Mouse (Mus musculus) forebrain, embryonic 13.5 days (tissue): ENCODE data around the gene Gpr55. TPM values are rescaled to one million over a fixed set of nuclear protein-coding genes. Genes with fewer than 3 reads are reported as not detected.

Source experiments
- ATAC-seq: fragments of 200-750 bp; cut with Nextera tagmentation; 2 replicates; pipeline ENCODE4 v1.8.0; 2017
- H3K27ac ChIP-seq: fragments of 300-500 bp; sonication (generic); 2 replicates; pipeline ENCODE4 v1.5.1; 2015; ENCODE audit warnings: inconsistent platforms, mild to moderate bottlenecking, moderate library complexity
- H3K27me3 ChIP-seq: fragments of 300-500 bp; sonication (generic); 2 replicates; pipeline ENCODE4 v1.6.1; 2015; ENCODE audit warnings: mild to moderate bottlenecking, inconsistent platforms
- H3K36me3 ChIP-seq: fragments of 300-500 bp; sonication (generic); 2 replicates; pipeline ENCODE4 v1.6.1; 2015; ENCODE audit warnings: mild to moderate bottlenecking, inconsistent platforms; ENCODE audit not compliant: poor library complexity, severe bottlenecking
- H3K4me1 ChIP-seq: fragments of 300-500 bp; sonication (generic); 2 replicates; pipeline ENCODE4 v1.6.1; 2015; ENCODE audit warnings: inconsistent platforms
- H3K4me2 ChIP-seq: fragments of 300-500 bp; sonication (generic); 2 replicates; pipeline ENCODE4 v1.6.1; 2015; ENCODE audit warnings: inconsistent platforms, mild to moderate bottlenecking, moderate library complexity
- H3K4me3 ChIP-seq: fragments of 300-500 bp; sonication (generic); 2 replicates; pipeline ENCODE4 v1.5.1; 2015; ENCODE audit warnings: mild to moderate bottlenecking, inconsistent platforms
- H3K9ac ChIP-seq: fragments of 300-500 bp; sonication (generic); 2 replicates; pipeline ENCODE4 v1.6.1; 2015; ENCODE audit warnings: mild to moderate bottlenecking, inconsistent platforms
- H3K9me3 ChIP-seq: fragments of 300-500 bp; sonication (generic); replicated peaks from 2 replicates; pipeline ENCODE4 v1.6.1; 2016; ENCODE audit warnings: inconsistent platforms
- WGBS: fragments of 180-500 bp; shearing (Covaris S2); methylation state at CpG from one replicate; pipeline ENCODE4 v1.1.7; 2015; 5-methylcytosine and 5-hydroxymethylcytosine counted together
- polyA plus RNA-seq: library from polyadenylated mRNA; unstranded; fragments of >200 nt; fragmentation: Nextera tagmentation; extraction: Ambion mirVana; gene quantifications from 2 replicates; pipeline ENCODE4 v1.2.1, GENCODE M21; 2015

Gpr55 gene
- polyA plus RNA-seq, 1 experiment from 2014 or later: not detected

GRCm38 (mm10) chr1:85957290-85957689, 3.5 kb downstream of the Gpr55 start:
- no peak overlapping the region for H3K27ac ChIP-seq
- no peaks in the 10 kb centered on the region for H3K36me3 ChIP-seq
- WGBS: 90% methylated on average over 5 of the region's 5 CpGs
- H3K4me1 ChIP-seq: no peaks in the 10 kb centered on the region
- H3K4me2 ChIP-seq: no peak overlapping the region
- H3K9me3 ChIP-seq: no peaks in the 10 kb centered on the region
- no peaks in the 10 kb centered on the region for H3K27me3 ChIP-seq
- H3K4me3 ChIP-seq: no peak overlapping the region
- no peak for ATAC-seq
- H3K9ac ChIP-seq: no peak overlapping the region

- Histone ChIP-seq H3K27me3 (no peaks in the 10 kb centered on the region), H3K4me3 (no peak overlapping the region), H3K27ac (no peak overlapping the region), H3K36me3 (no peaks in the 10 kb centered on the region), H3K9me3 (no peaks in the 10 kb centered on the region), H3K9ac (no peak overlapping the region), H3K4me2 (no peak overlapping the region), H3K4me1 (no peaks in the 10 kb centered on the region)
- no peak for ATAC-seq
- 83% methylated on average over 3 of the region's 3 CpGs for WGBS
Measured at GRCm38 (mm10) chr1:85955150-85955549, 5.7 kb downstream of the Gpr55 start.

DNA sequence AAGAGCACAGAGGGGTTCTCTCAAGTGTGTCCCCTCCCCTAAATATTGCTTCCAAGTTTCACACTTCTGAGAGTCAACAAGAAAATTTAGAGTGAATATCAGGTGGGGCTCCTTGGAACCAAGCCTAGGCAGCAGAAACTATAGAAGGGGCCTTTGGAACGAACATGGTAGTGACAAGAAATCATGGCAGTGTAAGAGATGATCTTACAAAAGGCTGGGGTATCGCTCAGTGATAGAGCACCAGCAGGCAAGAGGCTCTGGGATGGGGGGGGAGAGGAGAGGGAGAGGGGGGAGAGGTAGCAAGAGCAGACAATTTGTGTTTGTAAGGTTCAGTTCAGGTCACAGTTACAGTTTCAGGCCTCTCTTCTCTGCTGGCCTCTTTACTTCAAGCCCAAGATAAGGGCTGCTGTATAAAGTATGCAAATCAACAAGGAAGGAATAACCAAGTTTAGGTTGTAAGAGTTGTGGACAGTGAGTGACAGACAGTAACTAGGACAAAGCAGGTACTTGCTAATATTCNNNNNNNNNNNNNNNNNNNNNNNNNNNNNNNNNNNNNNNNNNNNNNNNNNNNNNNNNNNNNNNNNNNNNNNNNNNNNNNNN, 11.6 kb downstream of the Gpr55 start:
- no peak overlapping the region for H3K27ac ChIP-seq
- H3K4me1 ChIP-seq: no peaks in the 10 kb centered on the region
- H3K36me3 ChIP-seq: no peaks in the 10 kb centered on the region
- H3K4me2 ChIP-seq: no peak overlapping the region
- H3K27me3 ChIP-seq: no peaks in the 10 kb centered on the region
- H3K9me3 ChIP-seq: 0 out of 2 replicates have a peak, but pooled peaks cover 3% of the 10 kb centered on the region
- no peak overlapping the region for H3K4me3 ChIP-seq
- no peak for ATAC-seq
- H3K9ac ChIP-seq: no peak overlapping the region
- WGBS: 78% methylated on average over 2 of the region's 2 CpGs

GRCm38 (mm10) chr1:85942318-85942717, 18.5 kb downstream of the Gpr55 start:
- Histone ChIP-seq H3K36me3 (no peaks in the 10 kb centered on the region), H3K4me1 (0 out of 2 replicates have a peak, but pooled peaks cover 2% of the 10 kb centered on the region), H3K9me3 (0 out of 2 replicates have a peak, but pooled peaks cover 3% of the 10 kb centered on the region), H3K27me3 (no peaks in the 10 kb centered on the region), H3K27ac (no peak overlapping the region), H3K9ac (no peak overlapping the region), H3K4me2 (no peak overlapping the region), H3K4me3 (no peak overlapping the region)
- 85% methylated on average over 8 of the region's 8 CpGs for WGBS
- ATAC-seq: no peak

DNA sequence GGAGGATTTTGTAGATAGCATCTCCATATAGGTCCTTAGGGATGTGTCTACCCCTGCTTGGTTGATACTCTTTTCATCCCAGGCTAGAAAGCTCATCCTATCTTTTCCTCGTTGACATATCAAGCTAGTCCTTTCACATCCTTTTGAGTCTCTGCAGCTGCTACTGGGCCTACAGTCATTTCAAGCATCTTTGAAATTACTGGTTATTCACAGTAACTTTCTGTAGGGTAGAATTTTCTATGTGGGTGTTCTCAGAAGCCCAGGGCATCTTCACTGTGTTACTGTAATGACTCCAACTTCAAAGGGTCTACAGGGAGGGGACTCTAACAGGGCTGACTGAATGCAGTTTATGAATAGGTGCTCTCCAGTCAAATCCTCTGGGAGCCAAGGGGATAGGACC, 23.5 kb downstream of the Gpr55 start:
- H3K9ac ChIP-seq: no peak overlapping the region
- no peak overlapping the region for H3K4me3 ChIP-seq
- H3K27me3 ChIP-seq: no peaks in the 10 kb centered on the region
- whole genome bisulfite sequencing: 84% methylated on average over 1 of the region's 1 CpGs
- no peak overlapping the region for H3K27ac ChIP-seq
- H3K36me3 ChIP-seq: no peaks in the 10 kb centered on the region
- H3K9me3 ChIP-seq: no peaks in the 10 kb centered on the region
- H3K4me1 ChIP-seq: peaks cover 30% of the 10 kb centered on the region
- ATAC-seq: no peak
- H3K4me2 ChIP-seq: no peak overlapping the region

- WGBS: 70% methylated on average over 6 of the region's 6 CpGs
- Histone ChIP-seq H3K4me1 (peaks cover 31% of the 10 kb centered on the region), H3K4me3 (no peak overlapping the region), H3K27ac (no peak overlapping the region), H3K36me3 (no peaks in the 10 kb centered on the region), H3K9me3 (no peaks in the 10 kb centered on the region), H3K4me2 (no peak overlapping the region), H3K9ac (no peak overlapping the region), H3K27me3 (no peaks in the 10 kb centered on the region)
- no peak for ATAC-seq
Measured at GRCm38 (mm10) chr1:85936265-85936664, 24.5 kb downstream of the Gpr55 start.

- no peak for ATAC-seq
- 52% methylated on average over 8 of the region's 8 CpGs for WGBS
- H3K4me1 ChIP-seq: peaks cover 31% of the 10 kb centered on the region
Measured at GRCm38 (mm10) chr1:85935148-85935852, 25.5 kb downstream of the Gpr55 start.

GRCm38 (mm10) chr1:85934560-85934959, 26.2 kb downstream of the Gpr55 start:
- H3K4me2 ChIP-seq: no peak overlapping the region
- WGBS: 12% methylated on average over 7 of the region's 7 CpGs
- no peaks in the 10 kb centered on the region for H3K36me3 ChIP-seq
- H3K4me1 ChIP-seq: peaks cover 29% of the 10 kb centered on the region
- 0 out of 2 replicates have a peak overlapping the region, but pooled peaks have one; percentile 66 for H3K27ac ChIP-seq
- H3K27me3 ChIP-seq: no peaks in the 10 kb centered on the region
- no peak overlapping the region for H3K9ac ChIP-seq
- H3K4me3 ChIP-seq: no peak overlapping the region
- H3K9me3 ChIP-seq: no peaks in the 10 kb centered on the region
- ATAC-seq: no peak

More at GRCm38 (mm10) chr1:85935148-85935852, 25.5 kb downstream of the Gpr55 start:
- no peaks in the 10 kb centered on the region for H3K27me3 ChIP-seq
- no peak overlapping the region for H3K4me2 ChIP-seq
- H3K4me3 ChIP-seq: no peak overlapping the region
- H3K27ac ChIP-seq: no peak overlapping the region
- H3K9me3 ChIP-seq: no peaks in the 10 kb centered on the region
- H3K9ac ChIP-seq: no peak overlapping the region
- no peaks in the 10 kb centered on the region for H3K36me3 ChIP-seq

DNA sequence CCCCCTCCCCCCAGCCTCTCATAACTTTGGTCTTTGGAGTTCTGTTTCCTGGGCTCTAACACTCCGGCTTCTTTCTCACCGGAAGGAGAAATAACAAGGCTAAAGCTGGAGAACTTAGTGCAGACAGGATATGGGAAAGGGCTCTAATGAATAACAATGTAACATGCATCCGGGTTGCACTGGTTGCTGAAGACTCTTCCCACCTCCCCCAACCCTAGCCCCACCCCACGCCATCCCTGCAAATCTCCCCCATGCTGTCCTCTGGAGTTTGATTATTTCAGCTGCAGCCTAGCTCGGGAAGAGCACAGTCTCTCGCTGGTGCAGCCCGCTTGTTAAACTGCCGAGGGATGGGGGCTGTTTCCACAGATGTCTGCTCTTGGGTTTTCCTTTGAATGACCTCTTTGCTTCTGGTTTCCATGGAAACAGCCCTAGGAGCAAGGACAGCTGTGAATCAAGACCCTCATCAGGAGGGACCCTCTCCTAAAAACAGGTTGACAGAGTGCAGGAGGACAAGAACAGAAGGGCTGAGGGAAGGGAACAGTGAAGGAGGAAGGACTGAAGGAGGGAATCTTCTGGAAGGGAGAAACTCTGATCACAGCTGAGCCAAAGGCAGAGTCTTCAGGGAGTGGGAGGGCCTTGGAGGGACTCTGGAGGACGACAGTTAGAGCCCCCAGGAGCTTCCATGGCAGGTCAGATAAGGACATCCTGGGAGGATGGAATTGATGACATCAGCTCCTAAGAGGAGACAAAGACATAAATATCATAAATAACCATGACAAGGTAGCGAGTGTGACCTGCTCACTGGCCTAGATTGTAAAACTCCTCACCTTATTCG, 27.0 kb downstream of the Gpr55 start:
- Histone ChIP-seq H3K27me3 (no peaks in the 10 kb centered on the region), H3K36me3 (no peaks in the 10 kb centered on the region), H3K4me3 (0 out of 2 replicates have a peak overlapping the region, but pooled peaks have one; percentile 3), H3K4me1 (peaks cover 36% of the 10 kb centered on the region), H3K9me3 (no peaks in the 10 kb centered on the region), H3K9ac (0 out of 2 replicates have a peak overlapping the region, but pooled peaks have one; percentile 8), H3K27ac (peak overlapping the region; percentile 66), H3K4me2 (peak overlapping the region; percentile 24)
- peak; percentile 59 for ATAC-seq
- 19% methylated on average over 11 of the region's 11 CpGs for WGBS

- ATAC-seq: no peak; the same call in 1 of the 2 replicates
- no peak overlapping the region for H3K4me3 ChIP-seq
- H3K9me3 ChIP-seq: no peaks in the 10 kb centered on the region
- no peak overlapping the region for H3K9ac ChIP-seq
- H3K4me1 ChIP-seq: peaks cover 42% of the 10 kb centered on the region
- 39% methylated on average over 7 of the region's 7 CpGs for WGBS
- peak overlapping the region; percentile 24; the same call in 1 of the 2 replicates for H3K4me2 ChIP-seq
- H3K27me3 ChIP-seq: no peaks in the 10 kb centered on the region
- H3K27ac ChIP-seq: peak overlapping the region; percentile 66
- no peaks in the 10 kb centered on the region for H3K36me3 ChIP-seq
Measured at GRCm38 (mm10) chr1:85933226-85933625, 27.6 kb downstream of the Gpr55 start.

- Histone ChIP-seq H3K27me3 (no peaks in the 10 kb centered on the region), H3K9me3 (no peaks in the 10 kb centered on the region), H3K9ac (no peak overlapping the region), H3K27ac (no peak overlapping the region), H3K4me1 (peaks cover 44% of the 10 kb centered on the region), H3K4me2 (no peak overlapping the region), H3K4me3 (no peak overlapping the region), H3K36me3 (no peaks in the 10 kb centered on the region)
- 82% methylated on average over 5 of the region's 5 CpGs for WGBS
- ATAC-seq: no peak
Measured at GRCm38 (mm10) chr1:85931170-85931569, 29.6 kb downstream of the Gpr55 start.

DNA sequence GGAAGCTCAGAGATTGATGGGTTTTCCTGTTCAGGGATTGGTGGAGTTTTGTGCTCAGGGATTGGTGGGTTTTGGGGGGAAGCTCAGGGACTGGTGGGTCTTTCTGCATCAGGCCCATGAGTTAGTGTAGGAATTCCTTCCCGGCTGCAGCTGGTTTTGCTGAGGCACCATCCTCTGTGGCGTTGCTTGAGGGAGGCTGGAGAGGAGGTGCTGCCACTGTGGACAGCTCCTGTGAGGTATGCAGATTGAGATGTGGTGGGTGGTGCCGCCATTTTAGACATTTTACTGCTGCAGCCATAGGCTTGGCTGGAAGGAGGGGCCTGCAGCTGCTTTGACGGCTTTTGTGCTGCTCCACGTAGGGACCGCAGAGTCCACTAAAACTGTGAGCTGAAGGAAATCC, 31.4 kb downstream of the Gpr55 start:
- H3K4me1 ChIP-seq: peaks cover 39% of the 10 kb centered on the region
- no peak overlapping the region; the same call in 1 of the 2 replicates for H3K9ac ChIP-seq
- no peak overlapping the region for H3K4me2 ChIP-seq
- H3K9me3 ChIP-seq: no peaks in the 10 kb centered on the region
- ATAC-seq: no peak
- no peaks in the 10 kb centered on the region for H3K27me3 ChIP-seq
- H3K36me3 ChIP-seq: no peaks in the 10 kb centered on the region
- H3K4me3 ChIP-seq: no peak overlapping the region
- H3K27ac ChIP-seq: peak overlapping the region; percentile 90; the same call in 1 of the 2 replicates
- WGBS: 90% methylated on average over 6 of the region's 6 CpGs
